Mouse (Mus musculus) NIH3T3 (cell line): ENCODE results near the gene Whamm.

Source experiments
- DNase-seq: peaks from one replicate; pipeline ENCODE4 v3.0.0-alpha.2; 2012; ENCODE audit warnings: low read depth

Gene Whamm

GRCm38 (mm10) chr7:81563506-81564015 lies 7.5 kb upstream of the Whamm start:
- DNase-seq = no peak

- no peak for DNase-seq
Measured at GRCm38 (mm10) chr7:81564766-81565165, 6.3 kb upstream of the Whamm start.

- no peak for DNase-seq
Measured at GRCm38 (mm10) chr7:81565381-81566055, 5.5 kb upstream of the Whamm start.

- DNase-seq = no peak
Measured at GRCm38 (mm10) chr7:81566332-81566731, 4.7 kb upstream of the Whamm start.

GRCm38 (mm10) chr7:81566892-81567291 lies 4.2 kb upstream of the Whamm start, which contains the start of gene Fsd2:
TSS of gene Fsd2 (minus strand) at chr7:81566944.
- no peak for DNase-seq

GRCm38 (mm10) chr7:81567396-81567795 lies 3.7 kb upstream of the Whamm start:
- no peak for DNase-seq

GRCm38 (mm10) chr7:81569851-81570250 lies 1.2 kb upstream of the Whamm start:
- DNase-seq = no peak

GRCm38 (mm10) chr7:81570271-81570670 lies 795 bp upstream of the Whamm start:
- DNase-seq = no peak

GRCm38 (mm10) chr7:81570752-81571107 lies 336 bp upstream of the Whamm start:
- no peak for DNase-seq

GRCm38 (mm10) chr7:81571941-81572441 lies 925 bp downstream of the Whamm start:
- DNase-seq = peak; percentile 44

GRCm38 (mm10) chr7:81572610-81573268 lies 1.7 kb downstream of the Whamm start:
- DNase-seq = peak; percentile 22

- peak; percentile 86 for DNase-seq
Measured at GRCm38 (mm10) chr7:81573397-81573796, 2.3 kb downstream of the Whamm start.

GRCm38 (mm10) chr7:81573821-81574220 lies 2.8 kb downstream of the Whamm start:
- no peak for DNase-seq

GRCm38 (mm10) chr7:81575606-81576005 lies 4.5 kb downstream of the Whamm start:
- no peak for DNase-seq

GRCm38 (mm10) chr7:81577872-81578271 lies 6.8 kb downstream of the Whamm start:
- DNase-seq = no peak

GRCm38 (mm10) chr7:81578413-81578812 lies 7.3 kb downstream of the Whamm start:
- DNase-seq = no peak

- no peak for DNase-seq
Measured at GRCm38 (mm10) chr7:81579312-81579711, 8.2 kb downstream of the Whamm start.

GRCm38 (mm10) chr7:81583512-81583911 lies 12.4 kb downstream of the Whamm start:
- DNase-seq = no peak

- no peak for DNase-seq
Measured at GRCm38 (mm10) chr7:81585326-81585725, 14.3 kb downstream of the Whamm start.

GRCm38 (mm10) chr7:81587238-81587637 lies 16.2 kb downstream of the Whamm start:
- no peak for DNase-seq

GRCm38 (mm10) chr7:81592686-81593085 lies 21.6 kb downstream of the Whamm start:
- no peak for DNase-seq

- DNase-seq = no peak
Measured at GRCm38 (mm10) chr7:81593387-81593786, 22.3 kb downstream of the Whamm start.

GRCm38 (mm10) chr7:81595056-81595455 lies 24.0 kb downstream of the Whamm start:
- no peak for DNase-seq
